Mouse (Mus musculus): ENCODE results near the gene Nbea. TPM values are rescaled to one million over a fixed set of nuclear protein-coding genes. Genes with fewer than 3 reads are reported as not detected.

Gene Nbea
- polyA plus RNA-seq, 1 experiment from 2014 or later: 20.5 TPM

- DNase-seq (ENCODE audit: low spot score) (no peak), ATAC-seq (replicated peaks; ENCODE audit: low FRiP score) (no peak)
- WGBS: 2% methylated on average over 17 of the region's 17 CpGs
- H3K36me3 ChIP-seq (ENCODE audit: control insufficient read depth, insufficient read depth, low read length): no peaks in the 10 kb centered on the region
- H3K27me3 ChIP-seq (ENCODE audit: control insufficient read depth, insufficient read depth, low read length): peaks cover 49% of the 10 kb centered on the region
- H3K9ac ChIP-seq (ENCODE audit: low read length): peak overlapping the region; percentile 6; the same call in 1 of the 2 replicates
- H3K27ac ChIP-seq (ENCODE audit: low read depth, low read length): 0 out of 2 replicates have a peak overlapping the region, but pooled peaks have one; percentile 8
- peak overlapping the region; percentile 30 for H3K4me3 ChIP-seq (ENCODE audit: low read depth, low read length)
- peaks cover 22% of the 10 kb centered on the region for H3K4me1 ChIP-seq (replicated peaks; ENCODE audit: control insufficient read depth, insufficient read depth, low read length)
- H3K9me3 ChIP-seq (ENCODE audit: control insufficient read depth, low read length): no peaks in the 10 kb centered on the region
- peak overlapping the region; percentile 72 for H3K4me2 ChIP-seq (ENCODE audit: low read depth, low read length, severe bottlenecking)
Measured at GRCm38 (mm10) chr3:55786835-55787486, 396.5 kb downstream of the Nbea start.

- Histone ChIP-seq H3K9ac (ENCODE audit: low read length) (no peak overlapping the region), H3K4me3 (ENCODE audit: low read depth, low read length) (0 out of 2 replicates have a peak overlapping the region, but pooled peaks have one; percentile 4), H3K4me2 (ENCODE audit: low read depth, low read length, severe bottlenecking) (0 out of 2 replicates have a peak overlapping the region, but pooled peaks have one; percentile 26), H3K27me3 (ENCODE audit: control insufficient read depth, insufficient read depth, low read length) (peaks cover 56% of the 10 kb centered on the region), H3K36me3 (ENCODE audit: control insufficient read depth, insufficient read depth, low read length) (no peaks in the 10 kb centered on the region), H3K9me3 (ENCODE audit: control insufficient read depth, low read length) (no peaks in the 10 kb centered on the region), H3K27ac (ENCODE audit: low read depth, low read length) (no peak overlapping the region), H3K4me1 (replicated peaks; ENCODE audit: control insufficient read depth, insufficient read depth, low read length) (peaks cover 22% of the 10 kb centered on the region)
- DNase-seq (ENCODE audit: low spot score) (no peak), ATAC-seq (replicated peaks; ENCODE audit: low FRiP score) (no peak)
- WGBS: 1% methylated on average over 3 of the region's 3 CpGs
Measured at GRCm38 (mm10) chr3:55785981-55786725, 397.3 kb downstream of the Nbea start.

GRCm38 (mm10) chr3:55785266-55785980 lies 398.1 kb downstream of the Nbea start:
- Histone ChIP-seq H3K27me3 (ENCODE audit: control insufficient read depth, insufficient read depth, low read length) (peaks cover 63% of the 10 kb centered on the region), H3K9ac (ENCODE audit: low read length) (no peak overlapping the region), H3K9me3 (ENCODE audit: control insufficient read depth, low read length) (no peaks in the 10 kb centered on the region), H3K4me3 (ENCODE audit: low read depth, low read length) (no peak overlapping the region), H3K4me2 (ENCODE audit: low read depth, low read length, severe bottlenecking) (no peak overlapping the region), H3K4me1 (replicated peaks; ENCODE audit: control insufficient read depth, insufficient read depth, low read length) (peaks cover 27% of the 10 kb centered on the region), H3K36me3 (ENCODE audit: control insufficient read depth, insufficient read depth, low read length) (no peaks in the 10 kb centered on the region), H3K27ac (ENCODE audit: low read depth, low read length) (no peak overlapping the region)
- DNase-seq (ENCODE audit: low spot score): no peak
- ATAC-seq (replicated peaks; ENCODE audit: low FRiP score): no peak
- WGBS: 42% methylated on average over 4 of the region's 4 CpGs

- DNase-seq (ENCODE audit: low spot score) (no peak), ATAC-seq (replicated peaks; ENCODE audit: low FRiP score) (no peak)
- Histone ChIP-seq H3K9me3 (ENCODE audit: control insufficient read depth, low read length) (no peaks in the 10 kb centered on the region), H3K4me1 (replicated peaks; ENCODE audit: control insufficient read depth, insufficient read depth, low read length) (peaks cover 30% of the 10 kb centered on the region), H3K27ac (ENCODE audit: low read depth, low read length) (no peak overlapping the region), H3K9ac (ENCODE audit: low read length) (peak overlapping the region; percentile 45; the same call in 1 of the 2 replicates), H3K4me2 (ENCODE audit: low read depth, low read length, severe bottlenecking) (peak overlapping the region; percentile 44; the same call in 1 of the 2 replicates), H3K4me3 (ENCODE audit: low read depth, low read length) (peak overlapping the region; percentile 27), H3K27me3 (ENCODE audit: control insufficient read depth, insufficient read depth, low read length) (peaks cover 67% of the 10 kb centered on the region), H3K36me3 (ENCODE audit: control insufficient read depth, insufficient read depth, low read length) (no peaks in the 10 kb centered on the region)
- WGBS: 2% methylated on average over 7 of the region's 7 CpGs
Measured at GRCm38 (mm10) chr3:55784101-55784500, 399.4 kb downstream of the Nbea start.

- DNase-seq (ENCODE audit: low spot score): peak; percentile 57
- H3K4me2 ChIP-seq (ENCODE audit: low read depth, low read length, severe bottlenecking): peak overlapping the region; percentile 44
- H3K27ac ChIP-seq (ENCODE audit: low read depth, low read length): peak overlapping the region; percentile 59
- ATAC-seq (replicated peaks; ENCODE audit: low FRiP score): no peak
- peak overlapping the region; percentile 27 for H3K4me3 ChIP-seq (ENCODE audit: low read depth, low read length)
- H3K4me1 ChIP-seq (replicated peaks; ENCODE audit: control insufficient read depth, insufficient read depth, low read length): peaks cover 27% of the 10 kb centered on the region
- no peaks in the 10 kb centered on the region for H3K36me3 ChIP-seq (ENCODE audit: control insufficient read depth, insufficient read depth, low read length)
- no peaks in the 10 kb centered on the region for H3K9me3 ChIP-seq (ENCODE audit: control insufficient read depth, low read length)
- under 1% methylated on average over 45 of the region's 45 CpGs for WGBS
- H3K9ac ChIP-seq (ENCODE audit: low read length): peak overlapping the region; percentile 45
- peaks cover 64% of the 10 kb centered on the region for H3K27me3 ChIP-seq (ENCODE audit: control insufficient read depth, insufficient read depth, low read length)
Measured at GRCm38 (mm10) chr3:55783171-55784081, 400.1 kb downstream of the Nbea start.

- ATAC-seq (replicated peaks; ENCODE audit: low FRiP score) (peak; percentile 31), DNase-seq (ENCODE audit: low spot score) (peak; percentile 71)
- Histone ChIP-seq H3K27ac (ENCODE audit: low read depth, low read length) (peak overlapping the region; percentile 59), H3K36me3 (ENCODE audit: control insufficient read depth, insufficient read depth, low read length) (no peaks in the 10 kb centered on the region), H3K4me1 (replicated peaks; ENCODE audit: control insufficient read depth, insufficient read depth, low read length) (peaks cover 25% of the 10 kb centered on the region), H3K27me3 (ENCODE audit: control insufficient read depth, insufficient read depth, low read length) (peaks cover 71% of the 10 kb centered on the region), H3K9ac (ENCODE audit: low read length) (peak overlapping the region; percentile 45), H3K4me2 (ENCODE audit: low read depth, low read length, severe bottlenecking) (peak overlapping the region; percentile 44), H3K9me3 (ENCODE audit: control insufficient read depth, low read length) (no peaks in the 10 kb centered on the region), H3K4me3 (ENCODE audit: low read depth, low read length) (peak overlapping the region; percentile 27)
- whole genome bisulfite sequencing: under 1% methylated on average over 22 of the region's 22 CpGs
Measured at GRCm38 (mm10) chr3:55782771-55783170, 400.7 kb downstream of the Nbea start.

GRCm38 (mm10) chr3:55782056-55782687 lies 401.3 kb downstream of the Nbea start, which contains the start of gene Mab21l1:
Mab21l1 (plus strand) TSS chr3:55782510.
- H3K4me2 ChIP-seq (ENCODE audit: low read depth, low read length, severe bottlenecking): peak within 1 kb of the TSS; percentile 44
- H3K27ac ChIP-seq (ENCODE audit: low read depth, low read length): peak within 1 kb of the TSS; percentile 59
- WGBS: under 1% methylated on average over 16 of the region's 16 CpGs
- H3K36me3 ChIP-seq (ENCODE audit: control insufficient read depth, insufficient read depth, low read length): no peaks in the 10 kb centered on the region
- H3K27me3 ChIP-seq (ENCODE audit: control insufficient read depth, insufficient read depth, low read length): peaks cover 73% of the 10 kb centered on the region
- DNase-seq (ENCODE audit: low spot score) (peak; percentile 77), ATAC-seq (replicated peaks; ENCODE audit: low FRiP score) (peak; percentile 76)
- peaks cover 25% of the 10 kb centered on the region for H3K4me1 ChIP-seq (replicated peaks; ENCODE audit: control insufficient read depth, insufficient read depth, low read length)
- H3K4me3 ChIP-seq (ENCODE audit: low read depth, low read length): peak within 1 kb of the TSS; percentile 27
- H3K9ac ChIP-seq (ENCODE audit: low read length): peak within 1 kb of the TSS; percentile 45
- no peaks in the 10 kb centered on the region for H3K9me3 ChIP-seq (ENCODE audit: control insufficient read depth, low read length)

All from forebrain, embryonic 11.5 days (tissue).